Mouse (Mus musculus) cerebellum, postnatal 36 days (tissue): ENCODE measurements around the gene Naa10.

Experiments
- DNase-seq, 2 experiments: peaks; one replicate each; pipeline ENCODE4 v3.0.0; 2021 to 2022; ENCODE audit warnings: mixed read lengths in 2 of 2

Naa10 gene

GRCm38 (mm10) chrX:73921823-73922549 is at the start of gene Naa10, which contains the start of gene Arhgap4:
TSS of gene Naa10 (minus strand) at chrX:73921944.
TSS of gene Arhgap4 (minus strand) at chrX:73921870.
- peak; percentile 89 to 91 for DNase-seq

GRCm38 (mm10) chrX:73970781-73971180 is 49.0 kb upstream of the Naa10 start:
- DNase-seq = no peak

GRCm38 (mm10) chrX:73969729-73970128 is 48.0 kb upstream of the Naa10 start:
- no peak for DNase-seq

GRCm38 (mm10) chrX:73969167-73969566 is 47.4 kb upstream of the Naa10 start:
- no peak for DNase-seq

- DNase-seq = peak; percentile 87 to 91
These were observed 45.7 kb upstream of the Naa10 start for GRCm38 (mm10) chrX:73967177-73968075.

GRCm38 (mm10) chrX:73966248-73967176 is 44.8 kb upstream of the Naa10 start, which contains the start of gene Hcfc1:
TSS of gene Hcfc1 (minus strand) at chrX:73966357.
- peak; percentile 86 to 89 for DNase-seq

- peak; percentile 35 to 53 for DNase-seq
These were observed 43.6 kb upstream of the Naa10 start for GRCm38 (mm10) chrX:73965307-73965706.

GRCm38 (mm10) chrX:73964363-73964762 is 42.6 kb upstream of the Naa10 start:
- no peak for DNase-seq

- no peak for DNase-seq
These were observed 33.2 kb upstream of the Naa10 start for GRCm38 (mm10) chrX:73954988-73955387.

- DNase-seq = no peak
These were observed 30.9 kb upstream of the Naa10 start for GRCm38 (mm10) chrX:73952603-73953002.

- no peak for DNase-seq
These were observed 27.6 kb upstream of the Naa10 start for GRCm38 (mm10) chrX:73949341-73949740.

GRCm38 (mm10) chrX:73948647-73949046 is 26.9 kb upstream of the Naa10 start:
- DNase-seq = peak; percentile 44 to 73

GRCm38 (mm10) chrX:73946896-73947295 is 25.2 kb upstream of the Naa10 start:
- DNase-seq = no peak

- no peak for DNase-seq
These were observed 20.6 kb upstream of the Naa10 start for GRCm38 (mm10) chrX:73942294-73942693.

- DNase-seq = no peak
These were observed 20.1 kb upstream of the Naa10 start for GRCm38 (mm10) chrX:73941860-73942259.

- DNase-seq = no peak
These were observed 10.1 kb upstream of the Naa10 start for GRCm38 (mm10) chrX:73931871-73932270.

- no peak for DNase-seq
These were observed 8.8 kb upstream of the Naa10 start, which contains the start of gene Renbp for GRCm38 (mm10) chrX:73930402-73931062. TSS of gene Renbp (minus strand) at chrX:73930850.

- no peak for DNase-seq
These were observed 772 bp upstream of the Naa10 start for GRCm38 (mm10) chrX:73922550-73922882.

- DNase-seq = no peak
These were observed 390 bp downstream of the Naa10 start for GRCm38 (mm10) chrX:73921285-73921822.

- no peak for DNase-seq
These were observed 3.1 kb downstream of the Naa10 start for GRCm38 (mm10) chrX:73918631-73919030.

- DNase-seq = no peak
These were observed 4.8 kb downstream of the Naa10 start for GRCm38 (mm10) chrX:73916945-73917344.
